Mouse (Mus musculus) cerebellum, postnatal 14 days (tissue): ENCODE measurements at regions not wholly inside any gene's neighbourhood (a gene's known extent, or its start where the extent isn't known, plus 50 kb on each side); places are given as distances from the start of the nearest gene placed in this dataset.

Source experiments
- DNase-seq, 2 experiments: peaks; one replicate each; pipeline ENCODE4 v3.0.0; 2021; ENCODE audit warnings: mixed read lengths in 2 of 2

DNA sequence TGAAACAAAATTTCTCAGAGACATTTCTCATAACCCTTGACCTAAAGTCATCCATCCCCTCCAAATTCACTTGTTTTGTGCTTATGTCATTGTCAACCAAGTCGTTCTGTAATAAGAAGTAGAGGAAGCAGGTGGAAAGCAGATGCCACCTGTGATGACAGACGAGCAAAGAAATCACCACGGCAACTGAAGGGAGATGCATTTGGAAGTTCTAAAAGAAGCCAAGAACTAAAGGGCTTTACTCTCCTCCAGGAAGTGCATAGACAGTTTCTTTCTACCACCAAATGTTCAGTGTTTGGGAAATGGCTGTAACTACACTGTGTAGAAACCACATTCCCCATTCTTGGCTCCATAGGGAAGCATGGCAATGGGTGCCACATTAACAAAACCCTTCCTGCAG lies 317.4 kb downstream of the Gm10184 start:
- no peak for DNase-seq

DNA sequence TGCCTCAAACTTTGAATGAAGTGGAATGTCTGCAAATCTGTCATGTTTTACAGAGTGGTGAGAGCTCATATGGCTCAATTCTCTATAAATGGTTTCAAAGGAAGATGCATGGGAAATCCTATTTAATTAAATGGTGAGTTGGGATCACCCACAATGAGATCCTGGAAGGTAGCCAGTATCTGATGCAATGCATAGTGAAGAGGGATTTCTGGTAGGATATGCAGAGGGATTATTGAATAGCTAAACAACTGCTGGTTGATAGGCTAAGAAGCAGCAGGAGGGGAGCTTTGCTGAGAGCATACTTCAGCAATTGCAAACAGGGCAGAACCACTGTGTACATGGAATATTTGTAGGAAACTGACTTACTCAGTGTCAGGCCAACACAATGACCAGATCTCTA lies 350.7 kb downstream of the Gm10184 start:
- no peak for DNase-seq

DNA sequence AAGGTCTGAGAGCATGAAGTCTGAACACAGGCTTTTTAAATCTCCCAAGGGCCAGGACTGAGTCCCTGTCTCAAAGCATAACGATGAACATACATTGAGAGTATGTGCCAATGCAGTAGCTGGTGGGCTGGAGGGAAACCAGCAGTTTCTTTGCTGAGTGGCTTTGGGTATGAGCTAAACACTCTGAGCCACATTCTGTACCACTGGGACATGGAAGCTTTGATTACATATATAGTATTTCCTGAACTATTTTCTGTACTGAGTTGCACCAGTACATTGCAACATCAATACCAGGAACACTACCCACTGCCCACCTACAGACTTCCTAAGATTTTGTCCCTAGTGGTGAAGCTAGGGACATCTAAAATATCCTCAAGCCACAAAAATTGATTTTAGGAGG lies 354.3 kb upstream of the Fshr start:
- no peak for DNase-seq

DNA sequence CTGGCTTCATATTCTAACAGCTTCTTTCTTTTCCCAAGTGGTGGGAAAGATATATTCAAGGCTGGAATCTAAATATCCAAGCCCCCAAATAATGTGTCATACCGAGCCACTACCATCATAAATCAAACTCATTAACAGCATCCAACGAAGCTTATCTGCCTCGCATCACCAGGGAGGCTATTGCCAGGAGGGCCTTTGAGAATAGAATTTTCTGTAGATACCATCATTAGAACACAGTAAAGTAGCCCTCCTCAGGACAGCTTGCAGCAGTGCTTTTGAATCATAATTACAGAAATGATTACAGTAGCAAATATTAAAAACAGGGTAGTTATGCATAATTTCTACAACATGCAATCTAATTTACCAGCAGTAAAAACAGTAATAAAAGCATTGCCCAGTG lies 353.1 kb upstream of the Fshr start:
- no peak for DNase-seq

DNA sequence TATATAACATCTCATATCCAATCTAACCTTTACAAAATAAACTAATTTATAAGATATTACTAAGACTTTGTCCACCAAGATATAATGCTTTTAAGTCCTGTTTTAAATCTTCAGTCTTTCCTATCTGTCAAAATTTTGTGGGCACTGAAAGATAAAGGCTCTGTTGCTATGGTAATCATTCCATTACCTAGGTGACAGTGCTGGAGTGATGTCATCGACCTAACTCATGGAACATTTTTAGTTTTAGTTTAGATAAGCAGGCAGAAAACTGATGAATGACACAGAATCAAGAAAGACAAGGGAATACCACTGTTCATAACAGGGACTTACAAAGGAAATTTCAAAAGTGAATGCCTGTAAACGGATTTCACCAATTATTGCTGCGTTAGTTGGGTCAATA lies 350.3 kb upstream of the Fshr start:
- DNase-seq = no peak

DNA sequence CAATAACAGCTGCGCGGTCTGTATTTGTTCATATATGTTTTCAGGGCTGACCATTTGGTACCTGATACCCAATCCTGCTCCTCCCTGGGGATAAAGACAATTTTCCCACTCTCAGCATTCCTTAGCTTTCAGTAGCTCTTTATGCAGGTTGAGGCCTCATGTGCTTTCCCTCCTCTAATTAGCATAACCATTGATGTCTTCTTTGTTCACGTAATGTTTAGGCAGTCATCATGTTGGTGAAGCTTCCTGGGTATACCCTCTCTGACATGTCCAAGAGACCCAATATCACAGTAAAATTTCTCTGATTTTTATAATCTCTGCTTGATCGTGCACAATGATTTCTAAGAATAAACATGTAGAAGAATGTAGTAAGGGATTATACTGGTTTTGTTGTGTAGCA lies 321.4 kb upstream of the Fshr start:
- DNase-seq = no peak

DNA sequence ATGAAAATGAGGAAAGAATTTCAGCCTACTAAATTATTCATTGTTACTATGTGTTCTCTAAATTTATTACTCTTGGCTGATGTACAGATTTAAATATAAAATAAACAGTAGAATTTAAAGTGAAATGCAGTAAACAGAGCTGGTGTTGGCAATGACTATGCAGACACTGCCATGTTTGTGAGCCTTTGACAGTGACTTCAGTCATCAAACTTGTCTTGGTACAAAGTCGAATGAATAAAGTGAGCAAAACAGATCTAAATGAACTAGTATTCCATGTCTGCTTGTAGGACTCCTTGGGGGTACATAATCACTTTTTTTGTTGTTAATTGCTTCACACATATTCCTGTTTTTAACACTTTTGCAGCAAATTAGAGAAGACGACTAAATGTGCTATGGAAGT lies 318.9 kb upstream of the Fshr start:
- DNase-seq = no peak

DNA sequence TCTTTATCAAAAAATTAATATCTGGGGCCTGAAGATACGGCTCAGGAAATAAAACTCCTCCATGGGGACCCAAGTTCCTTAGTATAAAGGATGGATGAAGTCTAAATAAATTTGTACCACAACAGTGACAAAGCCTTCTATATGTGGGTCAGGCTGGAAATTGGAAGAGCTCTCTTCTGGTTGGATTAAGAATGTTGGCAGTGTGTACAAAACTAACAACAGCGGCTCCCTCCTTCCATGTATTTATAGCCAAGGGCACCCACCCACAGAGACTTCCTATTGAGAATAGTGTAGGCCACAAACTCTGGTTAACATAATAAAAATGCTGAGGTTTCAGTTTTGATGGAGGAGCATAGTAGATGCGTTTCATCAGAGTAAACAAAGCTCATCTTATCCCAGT lies 304.8 kb upstream of the Fshr start:
- DNase-seq = no peak

DNA sequence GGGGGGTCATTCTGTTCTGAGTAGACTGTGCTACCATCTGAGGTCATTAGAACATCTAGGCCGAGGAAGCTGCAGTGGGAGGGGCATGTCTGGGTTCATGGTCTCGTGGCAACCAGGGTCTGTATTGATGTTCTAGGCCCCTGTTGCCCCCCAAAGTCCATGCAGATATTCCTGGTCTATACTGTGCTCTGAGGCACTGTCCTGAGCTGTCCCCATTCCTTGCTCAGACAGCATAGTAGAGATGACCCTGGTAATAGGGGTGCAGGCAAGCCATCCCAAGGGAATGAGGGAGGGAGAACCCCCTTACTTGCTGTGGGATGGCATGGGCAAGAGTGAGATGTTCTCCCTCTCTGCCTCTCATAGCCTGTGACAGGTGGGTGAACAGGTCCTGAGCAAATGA lies 293.1 kb upstream of the Fshr start:
- no peak for DNase-seq

DNA sequence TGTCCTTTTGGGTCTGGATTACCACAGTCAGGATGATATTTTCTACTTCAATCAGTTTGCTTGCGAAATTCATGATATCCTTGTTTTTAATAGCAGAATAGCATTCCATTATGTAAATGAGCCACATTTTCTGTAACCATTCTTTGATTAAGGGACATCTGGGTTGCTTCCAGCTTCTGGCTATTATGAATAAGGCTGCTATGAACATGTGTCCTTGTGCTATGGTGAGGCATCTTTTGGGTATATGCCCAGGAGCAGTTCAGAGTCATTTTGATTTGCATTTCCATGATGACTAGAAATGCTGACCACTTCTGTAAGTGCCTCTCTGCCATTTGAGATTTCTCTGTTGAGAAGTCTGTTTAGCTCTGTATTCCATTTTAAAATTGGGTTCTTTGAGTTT lies 266.0 kb upstream of the Fshr start:
- no peak for DNase-seq

DNA sequence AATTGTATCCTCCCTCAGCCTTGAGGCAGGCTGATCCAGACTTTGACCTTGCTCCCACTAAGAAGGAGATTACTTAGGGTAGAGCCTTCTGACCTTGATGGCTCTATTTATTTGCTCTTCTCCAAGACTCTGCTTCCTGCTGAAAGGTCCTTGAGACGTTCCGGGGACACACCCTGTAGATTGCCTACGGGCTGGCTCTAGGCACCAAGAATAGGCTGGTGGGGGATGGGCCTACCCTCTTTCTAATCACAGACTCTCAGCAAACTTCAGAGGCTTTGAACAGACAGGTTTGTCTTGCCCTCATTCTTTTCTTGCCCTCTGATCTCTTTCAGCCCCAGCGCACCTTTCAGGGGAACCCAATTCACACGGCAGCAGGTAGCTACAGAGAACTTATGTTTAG lies 265.4 kb upstream of the Fshr start:
- DNase-seq = no peak

DNA sequence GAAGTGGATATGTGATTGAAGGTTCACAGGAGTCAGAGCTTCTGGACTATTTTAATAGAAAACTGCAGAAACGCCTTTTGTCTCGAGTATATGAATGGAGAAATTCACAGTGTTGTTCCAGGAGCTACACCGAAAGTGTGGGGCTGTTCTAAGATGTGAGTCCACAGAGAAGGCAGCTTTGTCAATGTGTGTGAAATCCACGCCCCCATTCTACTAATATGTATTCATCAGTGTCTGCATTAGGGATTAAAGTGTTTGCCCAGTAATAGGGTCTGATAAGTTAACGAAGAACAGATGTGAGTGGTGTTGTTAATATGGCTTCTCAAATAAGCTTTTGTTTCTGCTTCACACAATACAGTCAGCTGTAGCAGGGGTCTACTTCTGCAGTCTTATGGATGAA lies 260.0 kb upstream of the Fshr start:
- DNase-seq = no peak

DNA sequence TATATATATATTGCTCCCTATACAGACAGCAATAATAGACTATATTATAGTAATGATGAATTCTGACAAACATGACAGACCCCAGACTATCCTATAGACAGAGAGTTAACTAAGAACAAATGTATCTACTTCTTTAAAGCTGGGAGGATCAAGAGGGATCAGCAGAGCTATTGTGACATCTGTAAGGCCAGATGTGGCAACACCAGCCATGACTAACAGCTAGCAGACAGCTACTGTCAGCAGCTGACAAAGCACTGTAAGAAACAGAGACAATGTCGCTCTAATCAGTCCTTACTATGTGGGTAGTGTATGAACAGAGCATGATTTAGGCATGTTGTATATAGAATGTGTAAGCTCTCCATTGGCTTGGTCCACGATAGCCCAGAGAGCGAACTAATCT lies 253.8 kb upstream of the Fshr start:
- DNase-seq = no peak

DNA sequence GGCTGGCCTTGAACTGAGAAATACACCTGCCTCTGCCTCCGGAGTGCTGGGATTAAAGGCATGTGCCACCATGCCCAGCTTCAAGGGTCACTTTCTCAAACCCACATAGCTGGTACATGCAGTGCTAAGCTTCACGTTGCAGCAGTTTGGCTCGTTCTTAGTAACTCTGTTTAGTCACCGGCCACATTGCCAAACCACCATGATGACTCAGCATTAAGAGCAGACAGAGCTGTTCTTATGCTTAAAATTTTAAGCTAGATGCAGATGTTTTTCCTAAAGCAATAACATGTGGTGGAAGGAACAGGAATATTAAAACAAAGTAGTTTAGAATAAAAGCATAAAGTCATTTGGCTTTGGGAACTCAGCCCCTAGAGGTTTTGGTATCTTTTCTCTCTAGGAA lies 250.2 kb upstream of the Fshr start:
- no peak for DNase-seq

DNA sequence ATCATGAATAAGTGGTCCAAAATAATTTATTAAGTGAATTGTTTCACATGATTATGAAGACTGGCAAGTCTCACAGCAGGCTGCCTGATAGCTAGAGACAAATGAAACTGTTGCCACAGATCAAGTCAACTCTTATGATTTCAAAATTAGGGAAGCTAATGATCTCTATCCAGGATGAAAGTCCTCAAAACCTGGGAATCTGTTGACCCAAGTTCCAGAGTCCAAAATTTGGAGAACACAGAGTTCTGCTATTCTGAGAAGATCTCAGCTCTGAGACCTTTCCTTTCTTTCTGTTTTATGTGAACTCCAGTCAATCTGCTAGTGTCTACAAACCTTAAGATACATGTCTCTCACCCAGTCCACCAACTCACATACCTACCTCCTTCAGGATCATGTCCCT lies 248.9 kb upstream of the Fshr start:
- DNase-seq = no peak

DNA sequence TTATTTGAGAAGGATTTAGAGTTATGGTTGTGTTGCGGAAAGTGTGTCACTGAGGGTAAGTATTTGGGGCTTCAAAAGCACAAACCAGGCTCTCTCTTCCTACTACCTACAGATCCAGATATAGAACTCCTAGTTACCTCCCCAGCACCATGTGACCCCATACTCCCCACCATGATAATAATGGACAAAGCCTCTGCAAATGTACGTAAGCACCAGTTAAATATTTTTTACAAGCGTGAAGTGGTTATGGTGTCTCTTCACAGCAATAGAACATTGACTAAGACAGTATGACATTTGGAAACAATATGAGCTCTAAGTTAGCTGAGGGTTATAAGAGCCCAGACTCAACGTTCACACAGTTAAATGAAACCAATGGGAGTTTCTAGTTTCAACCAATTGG lies 233.8 kb upstream of the Fshr start:
- no peak for DNase-seq

DNA sequence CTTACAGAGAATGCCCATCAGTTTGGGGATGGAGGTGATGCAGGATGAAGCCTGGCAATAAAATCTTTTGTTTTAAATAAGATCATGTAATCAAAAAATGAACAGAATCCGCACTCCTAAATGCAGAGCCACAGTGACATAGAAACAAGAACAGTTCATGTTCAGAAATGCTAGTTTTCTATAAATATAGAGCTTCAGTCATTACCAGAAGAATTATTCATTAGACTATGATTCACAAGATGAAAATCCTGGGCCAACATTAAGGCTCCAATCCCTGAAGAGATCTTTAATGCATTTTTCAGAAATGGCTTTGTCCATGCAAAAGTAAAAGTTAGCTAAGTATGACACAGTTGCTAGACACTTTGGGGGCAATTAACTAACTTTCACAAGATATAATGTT lies 209.6 kb upstream of the Fshr start:
- DNase-seq = no peak

DNA sequence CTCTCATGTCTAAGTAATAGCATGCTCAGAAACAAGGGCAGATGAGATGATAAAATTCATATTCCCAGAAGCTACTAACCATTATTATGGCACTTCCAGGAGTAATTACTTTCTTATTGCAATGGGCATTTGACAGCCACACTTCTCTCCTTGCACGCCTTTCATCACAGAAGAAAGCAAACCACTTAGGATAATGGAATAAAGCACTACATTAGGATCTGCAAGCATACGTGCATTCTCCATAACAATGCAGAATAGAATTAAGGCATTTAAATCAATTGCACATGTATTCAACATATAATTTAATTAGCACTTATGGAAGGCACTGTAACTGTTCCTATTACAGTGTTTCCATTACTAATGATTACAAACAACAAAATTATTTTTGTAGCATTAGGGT lies 205.1 kb upstream of the Fshr start:
- no peak for DNase-seq

DNA sequence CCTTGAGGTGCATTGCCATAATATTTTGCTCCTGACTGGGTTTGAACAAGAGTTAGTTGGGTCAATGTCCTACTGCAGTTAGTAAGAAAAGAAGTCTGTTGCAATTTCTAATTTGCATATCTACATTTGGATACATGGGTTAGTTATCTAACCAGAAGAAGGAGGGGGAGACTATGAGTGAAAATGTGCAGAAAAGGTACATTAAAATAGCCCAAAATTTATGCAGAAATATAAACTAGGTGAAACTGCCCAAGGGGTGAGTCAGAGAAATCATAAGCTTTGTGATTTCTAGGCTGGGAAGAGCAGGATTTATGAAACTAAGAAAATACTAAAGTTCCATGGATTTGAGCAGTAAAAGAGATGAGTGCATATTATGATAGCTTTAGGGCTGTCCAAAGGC lies 156.8 kb upstream of the Fshr start:
- DNase-seq = no peak

DNA sequence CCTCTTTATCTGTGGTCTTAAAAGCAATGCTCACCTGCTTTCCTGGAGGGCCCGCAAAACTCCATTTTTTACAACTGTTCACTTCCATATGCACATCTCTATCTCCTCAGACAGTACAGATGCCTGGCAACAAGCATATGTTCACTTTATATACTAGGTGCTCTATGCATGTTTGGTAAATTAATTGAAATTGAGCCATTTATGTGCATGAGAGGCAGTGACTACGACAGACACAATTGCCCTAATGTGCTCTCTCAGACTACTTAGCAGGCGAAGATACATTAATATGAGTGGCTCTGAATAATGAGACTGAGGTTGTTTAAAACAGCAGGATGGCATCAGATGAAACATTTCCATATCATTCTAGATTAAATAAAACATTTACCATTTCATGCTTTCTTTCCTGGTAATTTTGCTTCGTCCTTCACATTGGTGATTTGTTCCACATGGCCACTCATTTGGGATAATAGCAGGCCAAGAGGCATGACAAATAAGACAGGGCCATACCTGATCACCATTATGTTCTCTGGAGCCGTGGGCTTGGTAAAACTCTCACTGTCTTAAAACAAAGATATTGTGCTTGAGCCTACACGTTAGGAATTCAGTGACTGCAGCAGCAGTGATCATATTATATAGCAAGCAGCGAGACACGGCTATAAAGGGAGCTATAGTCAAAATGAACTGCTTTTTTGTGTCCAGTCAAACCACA lies 140.2 kb upstream of the Fshr start:
- DNase-seq = no peak

DNA sequence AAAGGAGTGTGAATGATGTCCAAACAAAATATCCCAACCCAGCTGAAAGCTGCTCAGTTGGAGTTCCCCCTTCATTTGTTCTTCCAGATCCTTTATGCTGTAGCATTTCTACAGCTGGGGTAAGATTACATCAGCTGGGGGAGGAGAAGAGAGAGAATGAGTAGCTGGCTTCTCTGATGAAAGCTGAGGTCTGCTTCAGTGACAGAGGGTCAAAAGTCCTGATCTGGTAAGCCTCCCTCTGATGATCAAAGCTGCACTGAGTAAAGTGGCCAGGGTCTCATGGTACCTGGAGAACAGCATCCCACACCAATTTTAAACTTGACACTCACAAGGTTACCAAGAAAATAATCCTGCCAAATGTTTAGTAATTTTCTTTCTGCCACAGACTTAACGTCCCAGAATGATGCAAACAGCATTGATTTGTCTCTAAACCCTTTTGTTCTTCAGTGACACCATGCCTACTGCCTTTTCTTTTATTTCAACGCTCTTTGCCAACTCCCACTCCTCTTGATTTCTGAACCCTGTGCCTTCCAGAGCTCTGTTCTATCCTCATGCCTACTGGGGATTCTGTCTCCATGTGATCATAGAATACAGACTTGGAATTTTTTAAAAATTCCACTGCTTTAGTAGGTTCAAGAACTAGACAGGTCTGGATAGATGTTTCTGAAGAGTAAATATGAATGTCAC lies 119.3 kb upstream of the Fshr start:
- DNase-seq = no peak

DNA sequence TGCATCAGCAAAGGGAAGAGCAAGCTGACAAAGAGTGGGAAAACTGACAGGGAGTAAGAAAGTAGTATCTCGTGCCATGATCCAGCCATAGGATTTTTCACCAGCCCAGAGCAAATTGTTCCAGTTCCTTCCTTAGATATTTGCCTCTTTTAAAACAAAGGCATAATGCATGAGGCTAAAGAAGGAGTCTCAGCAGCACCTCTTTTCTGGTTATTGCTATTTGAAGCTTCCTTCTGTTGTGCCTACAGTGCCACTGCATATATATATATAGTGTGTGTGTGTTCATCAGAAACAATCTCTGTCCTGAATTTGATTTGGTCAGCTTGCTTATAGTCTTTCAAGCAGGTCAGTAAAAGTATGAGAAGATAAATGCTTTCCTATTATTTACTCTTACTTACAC lies 117.9 kb upstream of the Fshr start:
- DNase-seq = no peak

DNA sequence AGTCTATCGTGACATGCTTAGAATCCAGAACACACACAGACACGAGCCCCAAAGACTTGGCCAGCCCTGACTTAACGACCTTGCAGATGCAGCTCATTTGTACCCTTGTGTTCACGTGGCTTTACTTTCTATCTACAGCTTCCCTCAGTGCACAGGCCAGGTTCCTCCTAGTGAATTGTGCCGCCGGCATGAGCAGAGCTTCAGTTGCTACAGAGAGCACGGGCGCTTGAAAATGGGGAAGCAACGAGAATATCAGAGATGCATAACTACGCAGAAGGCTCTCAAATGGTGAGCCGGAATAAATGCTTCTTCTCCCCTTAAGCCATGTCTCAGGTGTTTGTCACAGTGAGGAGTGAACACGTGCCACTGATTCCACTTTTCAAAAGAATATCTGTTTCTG lies 110.7 kb upstream of the Fshr start:
- DNase-seq = no peak

DNA sequence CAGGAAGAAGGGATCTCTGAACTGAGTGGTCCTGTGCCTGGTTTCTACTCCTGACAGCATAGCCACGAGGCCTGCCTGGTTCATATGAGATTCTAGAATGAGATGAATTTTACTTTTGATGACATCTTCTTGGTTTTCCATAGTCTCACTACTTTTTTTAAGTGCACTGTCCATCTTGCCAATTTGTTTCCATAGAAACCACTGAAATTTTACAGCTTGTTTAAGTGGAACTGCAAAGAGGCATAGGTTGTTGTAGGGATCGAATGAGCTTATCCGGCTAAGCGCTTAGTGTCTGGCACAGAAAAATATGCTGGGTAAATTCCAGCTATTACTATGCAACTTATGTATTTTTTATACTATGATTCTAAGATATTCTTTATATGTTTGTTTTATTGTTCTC lies 100.8 kb upstream of the Fshr start:
- no peak for DNase-seq
